In the genomic region with DNA sequence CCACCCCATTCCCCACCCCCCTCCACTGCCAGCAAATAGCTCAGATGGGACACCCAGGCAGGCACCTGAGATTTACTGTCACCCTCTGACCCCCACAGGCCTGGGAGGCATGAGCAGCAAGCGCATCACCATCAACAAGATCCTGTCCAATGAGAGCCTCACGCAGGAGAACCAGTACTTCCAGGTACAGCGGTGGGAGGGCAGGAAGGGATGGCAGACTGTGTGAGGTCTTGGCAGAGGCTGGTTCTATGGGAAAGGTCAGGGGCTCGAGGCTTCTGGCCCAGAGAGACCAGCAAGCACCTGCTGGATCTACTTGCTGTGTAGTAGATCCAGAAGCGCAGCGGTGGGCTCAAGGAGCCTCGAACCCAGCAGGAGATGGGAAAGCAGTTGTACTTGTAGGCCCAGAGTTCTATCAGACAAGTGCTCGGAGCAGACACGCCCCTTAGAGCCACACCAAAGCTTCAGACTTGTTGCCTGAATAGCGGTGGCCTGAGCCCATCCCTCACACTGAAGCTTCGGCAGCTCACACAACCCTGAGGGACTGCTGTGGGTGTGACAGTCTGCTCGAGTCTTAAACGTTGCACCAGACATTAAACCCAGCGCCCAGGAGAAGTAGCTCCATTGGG, we compare ENCODE assay signal across 21 mouse cellular contexts. TPM values are rescaled to one million over a fixed set of nuclear protein-coding genes. Genes with fewer than 3 reads are reported as not detected.
A peak's percentile ranks its signal among the peaks of the same experiment; 100 is the strongest.
DNase-seq lines count a peak whose midpoint lies in the region; ATAC-seq and TF ChIP-seq lines count a peak whose summit lies in the region.
"Had no signal": no experiment of that assay in that cellular context is flagged by ENCODE, and none has a peak within 500 bp of the region (broad histone marks: within the 10 kb centered on the region; RNA-seq: fewer than 3 reads in every experiment).

No protein-coding gene starts in this region.

- WGBS in lung, embryonic 14.5 days: 54% methylated on average over 14 of the region's 14 CpGs
- WGBS in forebrain, embryonic 14.5 days: 80% methylated on average over 14 of the region's 14 CpGs
- 79% methylated on average over 14 of the region's 14 CpGs for WGBS in midbrain, embryonic 16.5 days

- H3K79me2 ChIP-seq in myocyte (ENCODE audit: control insufficient read depth, insufficient read depth): no peaks in the 10 kb centered on the region

- no peaks in the 10 kb centered on the region for H3K4me1 ChIP-seq in lung, embryonic 14.5 days (ENCODE audit: insufficient read depth)
- H3K4me1 ChIP-seq in ES-E14 (ENCODE audit: control insufficient read depth in 2 of 2, insufficient read depth in 2 of 2, low read length in 2 of 2, poor library complexity in 1 of 2): peaks cover 2 to 10% of the 10 kb centered on the region in 2 experiments; a peak in 1 of 4 replicates
- no peaks in the 10 kb centered on the region for H3K4me1 ChIP-seq in forebrain, embryonic 14.5 days (ENCODE audit: control insufficient read depth, insufficient read depth, low read length)
- no peaks in the 10 kb centered on the region for H3K4me1 ChIP-seq in midbrain, embryonic 16.5 days (ENCODE audit: control insufficient read depth, insufficient read depth, low read length)
- H3K4me1 ChIP-seq: hindbrain, embryonic 15.5 days; neural tube, embryonic 12.5 days had no signal

- H3K4me2 ChIP-seq in lung, embryonic 14.5 days: no peak overlapping the region
- peak overlapping the region; percentile 58 for H3K4me2 ChIP-seq in myocyte (ENCODE audit: low read depth)
- H3K4me2 ChIP-seq in forebrain, embryonic 14.5 days (ENCODE audit: low read length): no peak overlapping the region
- no peak overlapping the region for H3K4me2 ChIP-seq in midbrain, embryonic 16.5 days (ENCODE audit: low read length)
- H3K4me2 ChIP-seq: hindbrain, embryonic 15.5 days; neural tube, embryonic 12.5 days had no signal

- ATAC-seq in lung, embryonic 14.5 days (ENCODE audit: insufficient read depth): peak; percentile 21; the same call in 1 of the 2 replicates
- ATAC-seq in forebrain, embryonic 14.5 days: no peak
- no peak for ATAC-seq in midbrain, embryonic 16.5 days
- ATAC-seq: intestine, postnatal 0 days; liver, postnatal 0 days had no signal

- no peaks in the 10 kb centered on the region for H3K36me3 ChIP-seq in lung, embryonic 14.5 days (ENCODE audit: insufficient read depth)
- H3K36me3 ChIP-seq in ES-E14 (ENCODE audit: control insufficient read depth, insufficient read depth, low read length, poor library complexity, severe bottlenecking): no peaks in the 10 kb centered on the region
- no peaks in the 10 kb centered on the region for H3K36me3 ChIP-seq in myocyte (ENCODE audit: control insufficient read depth, insufficient read depth)
- H3K36me3 ChIP-seq in forebrain, embryonic 14.5 days (ENCODE audit: control insufficient read depth, insufficient read depth, low read length): no peaks in the 10 kb centered on the region
- no peaks in the 10 kb centered on the region for H3K36me3 ChIP-seq in midbrain, embryonic 16.5 days (ENCODE audit: control insufficient read depth, insufficient read depth, low read length)
- H3K36me3 ChIP-seq: embryonic facial prominence, embryonic 10.5 days; hindbrain, embryonic 15.5 days; limb, embryonic 10.5 days; midbrain, embryonic 10.5 days; neural tube, embryonic 12.5 days had no signal

- no peak overlapping the region for H3K4me3 ChIP-seq in lung, embryonic 14.5 days (ENCODE audit: low read depth, low read length)
- H3K4me3 ChIP-seq in ES-E14 (ENCODE audit: insufficient read depth in 1 of 2, low read depth in 1 of 2, low read length in 2 of 2, poor library complexity in 1 of 2, severe bottlenecking in 1 of 2): no peak overlapping the region
- H3K4me3 ChIP-seq in myocyte: no peak overlapping the region
- H3K4me3 ChIP-seq in forebrain, embryonic 14.5 days (ENCODE audit: low read depth, low read length): no peak overlapping the region
- H3K4me3 ChIP-seq in midbrain, embryonic 16.5 days (ENCODE audit: low read depth, low read length): no peak overlapping the region
- H3K4me3 ChIP-seq: embryonic facial prominence, embryonic 10.5 days; hindbrain, embryonic 15.5 days; limb, embryonic 10.5 days; midbrain, embryonic 10.5 days; neural tube, embryonic 12.5 days had no signal

- DNase-seq in lung, embryonic 14.5 days: no peak
- no peak for DNase-seq in lung, postnatal 4 days
- DNase-seq in A20 (ENCODE audit: low read depth, low spot score) (peak; percentile 31), ES-E14 (ENCODE audit: low read depth, low spot score) (peak; percentile 58)
- DNase-seq in forebrain, embryonic 14.5 days (ENCODE audit: low spot score): no peak
- DNase-seq: adrenal gland, postnatal 25 days; cerebellum, adult 11-12 months; heart, adult 11 months; heart, postnatal 36 days; kidney, postnatal 25 days; liver, postnatal 0 days; lung, postnatal 14 days; right cerebral cortex, postnatal 4 days had no signal

- TF ChIP-seq CTCF in lung, embryonic 14.5 days (IDR thresholded peaks at IDR 0.05; ENCODE audit: low read depth): no peak

- no peak for TF ChIP-seq POLR2A in myocyte (IDR thresholded peaks at IDR 0.05; ENCODE audit: insufficient read length, low read depth)

- no peak overlapping the region for H3ac ChIP-seq in myocyte (ENCODE audit: control insufficient read depth, insufficient read length)

- in situ Hi-C loops in ES-E14 (cut with MboI; ENCODE audit: low sequenced_read_pairs in 2 of 2, unreplicated experiment in 2 of 2): no loop called here

- H3K27ac ChIP-seq in lung, embryonic 14.5 days (ENCODE audit: low read depth): no peak overlapping the region
- H3K27ac ChIP-seq in ES-E14 (ENCODE audit: insufficient read depth, low read depth, low read length, poor library complexity, severe bottlenecking): no peak overlapping the region
- H3K27ac ChIP-seq in forebrain, embryonic 14.5 days (ENCODE audit: low read depth, low read length): no peak overlapping the region
- H3K27ac ChIP-seq in midbrain, embryonic 16.5 days (ENCODE audit: low read length): no peak overlapping the region
- H3K27ac ChIP-seq: embryonic facial prominence, embryonic 10.5 days; hindbrain, embryonic 15.5 days; limb, embryonic 10.5 days; midbrain, embryonic 10.5 days; neural tube, embryonic 12.5 days had no signal

- H3K9ac ChIP-seq in lung, embryonic 14.5 days: no peak overlapping the region
- H3K9ac ChIP-seq in ES-E14 (ENCODE audit: insufficient read depth, low read depth, low read length, poor library complexity, severe bottlenecking): no peak overlapping the region
- H3K9ac ChIP-seq in forebrain, embryonic 14.5 days (ENCODE audit: low read length): no peak overlapping the region
- H3K9ac ChIP-seq in midbrain, embryonic 16.5 days (ENCODE audit: low read depth, low read length): no peak overlapping the region
- H3K9ac ChIP-seq: hindbrain, embryonic 15.5 days; liver, postnatal 0 days; neural tube, embryonic 12.5 days had no signal

- no peaks in the 10 kb centered on the region for H3K9me3 ChIP-seq in lung, embryonic 14.5 days (ENCODE audit: low read depth, low read length)
- H3K9me3 ChIP-seq in ES-E14 (ENCODE audit: control insufficient read depth, insufficient read depth, low read depth, low read length): no peaks in the 10 kb centered on the region
- H3K9me3 ChIP-seq in forebrain, embryonic 14.5 days (replicated peaks; ENCODE audit: control insufficient read depth, low read length): no peaks in the 10 kb centered on the region
- no peaks in the 10 kb centered on the region for H3K9me3 ChIP-seq in midbrain, embryonic 16.5 days (replicated peaks; ENCODE audit: control insufficient read depth, low read length, poor library complexity, severe bottlenecking)
- H3K9me3 ChIP-seq: embryonic facial prominence, embryonic 10.5 days; hindbrain, embryonic 15.5 days; limb, embryonic 10.5 days; neural tube, embryonic 12.5 days had no signal

- H3K27me3 ChIP-seq in lung, embryonic 14.5 days (ENCODE audit: insufficient read depth, low read length): no peaks in the 10 kb centered on the region
- no peaks in the 10 kb centered on the region for H3K27me3 ChIP-seq in myocyte (ENCODE audit: control insufficient read depth, insufficient read depth, insufficient read length)
- H3K27me3 ChIP-seq in forebrain, embryonic 14.5 days (replicated peaks; ENCODE audit: control insufficient read depth, insufficient read depth, low read length): no peaks in the 10 kb centered on the region
- no peaks in the 10 kb centered on the region for H3K27me3 ChIP-seq in midbrain, embryonic 16.5 days (ENCODE audit: control insufficient read depth, insufficient read depth, low read depth, low read length)
- H3K27me3 ChIP-seq: hindbrain, embryonic 15.5 days; neural tube, embryonic 12.5 days had no signal

TF ChIP-seq in ES-E14, 5 proteins besides CTCF, POLR2A, EP300 and RAD21 (continues in another document):
- no peak for TF ChIP-seq ZC3H11A (IDR thresholded peaks at IDR 0.05; ENCODE audit: borderline replicate concordance, low read depth, low read length)
- no peak for TF ChIP-seq CHD2 (IDR thresholded peaks at IDR 0.05; ENCODE audit: low read depth, low read length)
- no peak for TF ChIP-seq ZNF384 (IDR thresholded peaks at IDR 0.05; ENCODE audit: low read depth, low read length)
- no peak for TF ChIP-seq HCFC1 (IDR thresholded peaks at IDR 0.05; ENCODE audit: borderline replicate concordance, insufficient read depth, low read length)

TF ChIP-seq in myocyte, 11 proteins besides CTCF, POLR2A, EP300 and RAD21:
- no peak for TF ChIP-seq TCF3 (IDR thresholded peaks at IDR 0.05; ENCODE audit: insufficient read length, low read depth)
- no peak for TF ChIP-seq SRF (IDR thresholded peaks at IDR 0.05; ENCODE audit: control insufficient read depth, insufficient read length, low read depth)
- no peak for TF ChIP-seq REST (IDR thresholded peaks at IDR 0.05; ENCODE audit: insufficient read depth, insufficient read length)

RNA-seq across cellular contexts. Expression of gene Sdhb, which starts 14.3 kb away (rescaled TPM):
- polyA plus RNA-seq in lung, embryonic 14.5 days (2014; fragmentation: Nextera tagmentation; extraction: Ambion mirVana): 382 and 392 TPM in 2 replicates
- 133 and 135 TPM in 2 replicates for total RNA-seq in ES-E14 (2012; rRNA removed)
- 421 TPM for polyA plus RNA-seq in myocyte (2012; fragmentation: generic; extraction: Trizol)
- 508 and 541 TPM in 2 replicates for polyA plus RNA-seq in forebrain, embryonic 14.5 days (2014; fragmentation: Nextera tagmentation; extraction: Ambion mirVana)
- 446 and 455 TPM in 2 replicates for polyA plus RNA-seq in midbrain, embryonic 16.5 days (2015; fragmentation: Nextera tagmentation; extraction: Ambion mirVana)

RNA-seq across cellular contexts. Expression of gene Atp13a2, which starts 40.0 kb away (rescaled TPM):
- 34.0 and 37.2 TPM in 2 replicates for polyA plus RNA-seq in lung, embryonic 14.5 days (2014; fragmentation: Nextera tagmentation; extraction: Ambion mirVana)
- 31.1 and 48.9 TPM in 2 replicates for total RNA-seq in ES-E14 (2012; rRNA removed)
- 22.0 TPM for polyA plus RNA-seq in myocyte (2012; fragmentation: generic; extraction: Trizol)
- polyA plus RNA-seq in forebrain, embryonic 14.5 days (2014; fragmentation: Nextera tagmentation; extraction: Ambion mirVana): 79.9 and 110 TPM in 2 replicates
- polyA plus RNA-seq in midbrain, embryonic 16.5 days (2015; fragmentation: Nextera tagmentation; extraction: Ambion mirVana): 174 and 190 TPM in 2 replicates

RNA-seq across cellular contexts. Expression of gene Padi2, which starts 40.5 kb away (rescaled TPM):
- polyA plus RNA-seq in lung, embryonic 14.5 days (2014; fragmentation: Nextera tagmentation; extraction: Ambion mirVana): 1.1 and 1.8 TPM in 2 replicates
- 0.94 and 1.7 TPM in 2 replicates for total RNA-seq in ES-E14 (2012; rRNA removed)
- 20.7 TPM for polyA plus RNA-seq in myocyte (2012; fragmentation: generic; extraction: Trizol)
- 0.27 and 0.31 TPM in 2 replicates for polyA plus RNA-seq in forebrain, embryonic 14.5 days (2014; fragmentation: Nextera tagmentation; extraction: Ambion mirVana)
- 2.4 and 2.8 TPM in 2 replicates for polyA plus RNA-seq in midbrain, embryonic 16.5 days (2015; fragmentation: Nextera tagmentation; extraction: Ambion mirVana)

Comparison
In these comparisons a context has a peak if more than half of its experiments do, and no peak if none do; other contexts are left out.
1. DNase-seq: peak in A20 (single experiment) and ES-E14 (single experiment); none in lung, embryonic 14.5 days (single experiment), lung, postnatal 4 days (0 of 2) and forebrain, embryonic 14.5 days (single experiment).